Mouse (Mus musculus) activated CD4-positive, CD25-positive, alpha-beta regulatory T cell, adult 9 weeks (primary cell): ENCODE results near the gene Vmn1r177. TPM values are rescaled to one million over a fixed set of nuclear protein-coding genes. Genes with fewer than 3 reads are reported as not detected.

ENCODE experiments used
- polyA plus RNA-seq: library from polyadenylated mRNA; unstranded; fragments of 100-300 nt; shearing (Covaris generic); gene quantifications from one replicate; pipeline ENCODE4 v1.2.1, GENCODE M21; 2017

Gene Vmn1r177
- polyA plus RNA-seq, result not detected

GRCm38 (mm10) chr7:23866349-23866748, at the start of gene Vmn1r177:
Vmn1r177 (minus strand) TSS chr7:23866449.

GRCm38 (mm10) chr7:23891709-23892108, 25.5 kb upstream of the Vmn1r177 start, which contains the start of gene Vmn1r178:
Vmn1r178 (plus strand) TSS chr7:23892009.

DNA sequence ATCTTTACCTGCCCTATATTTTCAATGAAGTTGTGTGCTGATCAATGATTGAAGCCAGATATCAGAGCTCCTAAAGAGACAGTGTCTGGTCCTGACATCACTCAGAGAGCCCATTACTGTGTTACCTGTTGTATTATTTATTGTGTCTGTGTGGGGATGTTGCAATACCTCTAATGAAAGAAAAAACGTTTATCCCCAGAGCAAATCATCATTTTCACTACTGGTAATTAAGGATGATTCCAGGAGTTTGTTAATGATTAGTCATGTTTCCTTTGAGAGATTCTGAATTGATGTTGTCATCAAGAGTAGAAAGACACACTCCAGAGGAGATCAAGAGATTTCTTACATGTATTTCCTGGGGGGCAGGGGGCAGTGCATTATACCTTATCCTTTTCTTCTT, 29.0 kb downstream of the Vmn1r177 start, which contains the start of gene Vmn1r176:
Gene Vmn1r176 (minus strand): TSS at position 101 of the 400 bp plus-strand sequence.

Other genes starting within 250 kb of the Vmn1r177 start
- not detected for gene Vmn1r171, start 235.7 kb downstream of the Vmn1r177 start, polyA plus RNA-seq
- not detected for gene Vmn1r172, start 208.1 kb downstream of the Vmn1r177 start, polyA plus RNA-seq
- gene Vmn1r173, start 165.7 kb downstream of the Vmn1r177 start, polyA plus RNA-seq, result not detected
- gene Vmn1r174, start 114.2 kb downstream of the Vmn1r177 start, polyA plus RNA-seq, result not detected
- gene Vmn1r175, start 55.8 kb downstream of the Vmn1r177 start, polyA plus RNA-seq, result not detected
- gene Vmn1r176, start 29.1 kb downstream of the Vmn1r177 start, polyA plus RNA-seq, result not detected
- not detected for gene Vmn1r178, start 25.6 kb upstream of the Vmn1r177 start, polyA plus RNA-seq
- not detected for gene Vmn1r179, start 60.5 kb upstream of the Vmn1r177 start, polyA plus RNA-seq
- gene Vmn1r180, start 84.2 kb upstream of the Vmn1r177 start, polyA plus RNA-seq, result not detected
- gene Vmn1r181, start 108.2 kb upstream of the Vmn1r177 start, polyA plus RNA-seq, result not detected
- not detected for gene V1rd19, start 135.2 kb upstream of the Vmn1r177 start, polyA plus RNA-seq
- gene Vmn1r183, start 186.8 kb upstream of the Vmn1r177 start, polyA plus RNA-seq, result 0.05 TPM
- 35.7 TPM for gene Zfp180, start 215.5 kb upstream of the Vmn1r177 start, polyA plus RNA-seq
- gene Zfp112, start 245.9 kb upstream of the Vmn1r177 start, polyA plus RNA-seq, result 1.1 TPM